Mouse (Mus musculus) limb, embryonic 15.5 days (tissue): Measurements from ENCODE around the gene Acsl5. TPM values are rescaled to one million over a fixed set of nuclear protein-coding genes. Genes with fewer than 3 reads are reported as not detected.
A peak's percentile ranks its signal among the peaks of the same experiment; 100 is the strongest.

Source experiments
- ATAC-seq: fragments of 200-750 bp; cut with Nextera tagmentation; 2 replicates; pipeline ENCODE4 v1.8.0; 2017; ENCODE audit warnings: low read depth, moderate TSS enrichment; ENCODE audit not compliant: insufficient number of reproducible peaks, low FRiP score, low TSS enrichment
- H3K27ac ChIP-seq: fragments of 300-500 bp; sonication (generic); 2 replicates; pipeline ENCODE4 v1.5.1; 2015; ENCODE audit warnings: moderate library complexity, mild to moderate bottlenecking, inconsistent platforms
- H3K27me3 ChIP-seq: fragments of 300-500 bp; sonication (generic); 2 replicates; pipeline ENCODE4 v1.6.1; 2015; ENCODE audit warnings: inconsistent platforms
- H3K36me3 ChIP-seq: fragments of 300-500 bp; sonication (generic); 2 replicates; pipeline ENCODE4 v1.6.1; 2015; ENCODE audit warnings: inconsistent platforms
- H3K4me1 ChIP-seq: fragments of 300-500 bp; sonication (generic); 2 replicates; pipeline ENCODE4 v1.6.1; 2015; ENCODE audit warnings: inconsistent platforms
- H3K4me2 ChIP-seq: fragments of 300-500 bp; sonication (generic); 2 replicates; pipeline ENCODE4 v1.6.1; 2015; ENCODE audit warnings: mild to moderate bottlenecking, inconsistent platforms
- H3K4me3 ChIP-seq: fragments of 300-500 bp; sonication (generic); 2 replicates; pipeline ENCODE4 v1.5.1; 2015; ENCODE audit warnings: mild to moderate bottlenecking, inconsistent platforms
- H3K9ac ChIP-seq: fragments of 300-500 bp; sonication (generic); 2 replicates; pipeline ENCODE4 v1.6.1; 2015; ENCODE audit warnings: inconsistent platforms
- H3K9me3 ChIP-seq: fragments of 300-500 bp; sonication (generic); 2 replicates; pipeline ENCODE4 v1.6.1; 2016; ENCODE audit warnings: inconsistent platforms
- WGBS: fragments of 180-500 bp; shearing (Covaris S2); methylation state at CpG from one replicate; pipeline ENCODE4 v1.1.7; 2015; 5-methylcytosine and 5-hydroxymethylcytosine counted together
- polyA plus RNA-seq: library from polyadenylated mRNA; unstranded; fragments of >200 nt; fragmentation: Nextera tagmentation; extraction: Ambion mirVana; gene quantifications from 2 replicates; pipeline ENCODE4 v1.2.1, GENCODE M21; 2015

Gene Acsl5
- polyA plus RNA-seq, 1 experiment from 2014 or later, result 55.1 TPM

GRCm38 (mm10) chr19:55218741-55219221, 33.0 kb upstream of the Acsl5 start:
- Histone ChIP-seq H3K9ac (no peak overlapping the region), H3K4me2 (peak overlapping the region; percentile 67), H3K36me3 (no peaks in the 10 kb centered on the region), H3K27ac (peak overlapping the region; percentile 57), H3K9me3 (no peaks in the 10 kb centered on the region), H3K4me3 (peak overlapping the region; percentile 40), H3K4me1 (peaks cover 19% of the 10 kb centered on the region; the same call in 1 of the 2 replicates), H3K27me3 (no peaks in the 10 kb centered on the region)
- 22% methylated on average over 12 of the region's 12 CpGs for WGBS
- no peak for ATAC-seq

GRCm38 (mm10) chr19:55219359-55219758, 32.4 kb upstream of the Acsl5 start:
- peak overlapping the region; percentile 57; the same call in 1 of the 2 replicates for H3K27ac ChIP-seq
- 71% methylated on average over 8 of the region's 8 CpGs for WGBS
- ATAC-seq, result no peak

GRCm38 (mm10) chr19:55221208-55221607, 30.5 kb upstream of the Acsl5 start:
- WGBS, result 80% methylated on average over 6 of the region's 6 CpGs
- no peaks in the 10 kb centered on the region for H3K36me3 ChIP-seq
- no peak for ATAC-seq
- peaks cover 16% of the 10 kb centered on the region; the same call in 1 of the 2 replicates for H3K4me1 ChIP-seq
- no peak overlapping the region for H3K4me3 ChIP-seq
- H3K27me3 ChIP-seq, result no peaks in the 10 kb centered on the region
- no peak overlapping the region for H3K27ac ChIP-seq
- no peak overlapping the region for H3K4me2 ChIP-seq
- no peaks in the 10 kb centered on the region for H3K9me3 ChIP-seq
- H3K9ac ChIP-seq, result no peak overlapping the region

More at GRCm38 (mm10) chr19:55219359-55219758, 32.4 kb upstream of the Acsl5 start:
- Histone ChIP-seq H3K27me3 (no peaks in the 10 kb centered on the region), H3K9me3 (no peaks in the 10 kb centered on the region), H3K36me3 (no peaks in the 10 kb centered on the region), H3K9ac (no peak overlapping the region), H3K4me2 (no peak overlapping the region), H3K4me3 (no peak overlapping the region), H3K4me1 (peaks cover 19% of the 10 kb centered on the region; the same call in 1 of the 2 replicates)

- Histone ChIP-seq H3K4me3 (no peak overlapping the region), H3K9me3 (no peaks in the 10 kb centered on the region), H3K9ac (no peak overlapping the region), H3K27ac (no peak overlapping the region), H3K27me3 (no peaks in the 10 kb centered on the region), H3K4me1 (peaks cover 14% of the 10 kb centered on the region; the same call in 1 of the 2 replicates), H3K36me3 (no peaks in the 10 kb centered on the region), H3K4me2 (no peak overlapping the region)
- no peak for ATAC-seq
- 89% methylated on average over 9 of the region's 9 CpGs for WGBS
Observed at GRCm38 (mm10) chr19:55222268-55222667, 29.5 kb upstream of the Acsl5 start.

- no peak for ATAC-seq
Observed at GRCm38 (mm10) chr19:55226621-55227020, 25.1 kb upstream of the Acsl5 start.

GRCm38 (mm10) chr19:55227135-55227534, 24.6 kb upstream of the Acsl5 start:
- Histone ChIP-seq H3K36me3 (no peaks in the 10 kb centered on the region), H3K4me1 (no peaks in the 10 kb centered on the region), H3K27ac (no peak overlapping the region), H3K4me3 (no peak overlapping the region), H3K9me3 (no peaks in the 10 kb centered on the region), H3K4me2 (no peak overlapping the region), H3K9ac (no peak overlapping the region), H3K27me3 (no peaks in the 10 kb centered on the region)
- 83% methylated on average over 7 of the region's 7 CpGs for WGBS
- no peak for ATAC-seq

More at GRCm38 (mm10) chr19:55226621-55227020, 25.1 kb upstream of the Acsl5 start:
- Histone ChIP-seq H3K4me2 (no peak overlapping the region), H3K9me3 (no peaks in the 10 kb centered on the region), H3K9ac (no peak overlapping the region), H3K36me3 (no peaks in the 10 kb centered on the region), H3K4me1 (no peaks in the 10 kb centered on the region), H3K27me3 (no peaks in the 10 kb centered on the region), H3K4me3 (no peak overlapping the region), H3K27ac (no peak overlapping the region)
- 65% methylated on average over 5 of the region's 5 CpGs for WGBS

- 81% methylated on average over 10 of the region's 10 CpGs for WGBS
- Histone ChIP-seq H3K27me3 (no peaks in the 10 kb centered on the region), H3K4me2 (no peak overlapping the region), H3K36me3 (no peaks in the 10 kb centered on the region), H3K4me1 (no peaks in the 10 kb centered on the region), H3K9me3 (no peaks in the 10 kb centered on the region), H3K27ac (no peak overlapping the region), H3K9ac (no peak overlapping the region), H3K4me3 (no peak overlapping the region)
- no peak for ATAC-seq
Observed at GRCm38 (mm10) chr19:55231081-55231480, 20.7 kb upstream of the Acsl5 start.

- Histone ChIP-seq H3K9me3 (no peaks in the 10 kb centered on the region), H3K9ac (no peak overlapping the region), H3K36me3 (no peaks in the 10 kb centered on the region), H3K4me3 (no peak overlapping the region), H3K27ac (no peak overlapping the region), H3K4me1 (no peaks in the 10 kb centered on the region), H3K4me2 (no peak overlapping the region), H3K27me3 (no peaks in the 10 kb centered on the region)
- no peak for ATAC-seq
- WGBS, result 71% methylated on average over 8 of the region's 8 CpGs
Observed at GRCm38 (mm10) chr19:55232136-55232535, 19.6 kb upstream of the Acsl5 start.

- Histone ChIP-seq H3K9me3 (no peaks in the 10 kb centered on the region), H3K4me1 (no peaks in the 10 kb centered on the region), H3K9ac (no peak overlapping the region), H3K4me3 (no peak overlapping the region), H3K27ac (no peak overlapping the region), H3K36me3 (no peaks in the 10 kb centered on the region), H3K4me2 (no peak overlapping the region), H3K27me3 (no peaks in the 10 kb centered on the region)
- 35% methylated on average over 2 of the region's 2 CpGs for WGBS
- ATAC-seq, result no peak
Observed at GRCm38 (mm10) chr19:55236026-55236425, 15.7 kb upstream of the Acsl5 start.

- no peak overlapping the region for H3K4me2 ChIP-seq
- ATAC-seq, result no peak
- H3K36me3 ChIP-seq, result no peaks in the 10 kb centered on the region
- H3K27ac ChIP-seq, result no peak overlapping the region
- no peak overlapping the region for H3K9ac ChIP-seq
- WGBS, result 72% methylated on average over 5 of the region's 5 CpGs
- H3K9me3 ChIP-seq, result no peaks in the 10 kb centered on the region
- H3K4me3 ChIP-seq, result no peak overlapping the region
- no peaks in the 10 kb centered on the region for H3K4me1 ChIP-seq
- H3K27me3 ChIP-seq, result no peaks in the 10 kb centered on the region
Observed at GRCm38 (mm10) chr19:55236564-55236963, 15.2 kb upstream of the Acsl5 start.

GRCm38 (mm10) chr19:55239766-55240426, 11.8 kb upstream of the Acsl5 start:
- no peaks in the 10 kb centered on the region for H3K36me3 ChIP-seq

GRCm38 (mm10) chr19:55241186-55241645, 10.5 kb upstream of the Acsl5 start, which contains the start of gene Gucy2g:
Gucy2g (minus strand) TSS chr19:55241236.
- H3K36me3 ChIP-seq, result no peaks in the 10 kb centered on the region
- H3K27ac ChIP-seq, result no peak within 1 kb of the TSS
- H3K9ac ChIP-seq, result no peak within 1 kb of the TSS
- no peaks in the 10 kb centered on the region for H3K4me1 ChIP-seq
- 75% methylated on average over 6 of the region's 6 CpGs for WGBS
- no peaks in the 10 kb centered on the region for H3K27me3 ChIP-seq
- H3K9me3 ChIP-seq, result no peaks in the 10 kb centered on the region
- H3K4me3 ChIP-seq, result no peak within 1 kb of the TSS
- no peak for ATAC-seq
- no peak within 1 kb of the TSS for H3K4me2 ChIP-seq

More at GRCm38 (mm10) chr19:55239766-55240426, 11.8 kb upstream of the Acsl5 start:
- Histone ChIP-seq H3K27me3 (no peaks in the 10 kb centered on the region), H3K27ac (no peak overlapping the region), H3K9me3 (no peaks in the 10 kb centered on the region), H3K4me2 (no peak overlapping the region), H3K4me1 (no peaks in the 10 kb centered on the region), H3K4me3 (no peak overlapping the region), H3K9ac (no peak overlapping the region)
- WGBS, result 61% methylated on average over 6 of the region's 6 CpGs
- ATAC-seq, result no peak
